Mouse (Mus musculus) ES-E14 (cell line): ENCODE measurements around the gene Rab43. TPM values are rescaled to one million over a fixed set of nuclear protein-coding genes. Genes with fewer than 3 reads are reported as not detected.

Experiments
- DNase-seq: peaks from one replicate; pipeline ENCODE4 v3.0.0-alpha.2; 2013; ENCODE audit warnings: low read depth, low spot score
- H3K27ac ChIP-seq: 2 replicates; pipeline ENCODE4 v1.5.1; 2012; ENCODE audit warnings: low read depth, mild to moderate bottlenecking, low read length, moderate library complexity, mixed read lengths; ENCODE audit not compliant: poor library complexity, insufficient read depth, severe bottlenecking
- H3K36me3 ChIP-seq: 2 replicates; pipeline ENCODE4 v1.6.1; 2012; ENCODE audit warnings: mild to moderate bottlenecking, low read length, moderate library complexity, mixed read lengths; ENCODE audit not compliant: control insufficient read depth, poor library complexity, insufficient read depth, severe bottlenecking
- H3K4me1 ChIP-seq, 2 experiments: fragments of 150-350 bp in 1 of 2; sonication (generic) in 1 of 2; 2 replicates each; pipeline ENCODE4 v1.6.1; 2012; ENCODE audit warnings: low read length in 2 of 2, mild to moderate bottlenecking in 1 of 2, mixed read lengths in 1 of 2; ENCODE audit not compliant: control insufficient read depth in 2 of 2, insufficient read depth in 2 of 2, poor library complexity in 1 of 2
- H3K4me3 ChIP-seq, 2 experiments: fragments of 150-350 bp in 1 of 2; sonication (generic) in 1 of 2; 2 replicates each; pipeline ENCODE4 v1.5.1; 2012; ENCODE audit warnings: low read length in 2 of 2, low read depth in 1 of 2, mild to moderate bottlenecking in 1 of 2, mixed read lengths in 1 of 2; ENCODE audit not compliant: insufficient read depth in 1 of 2, poor library complexity in 1 of 2, severe bottlenecking in 1 of 2
- H3K9ac ChIP-seq: 2 replicates; pipeline ENCODE4 v1.6.1; 2012; ENCODE audit warnings: low read depth, mild to moderate bottlenecking, low read length, mixed read lengths; ENCODE audit not compliant: poor library complexity, insufficient read depth, severe bottlenecking
- H3K9me3 ChIP-seq: fragments of 150-350 bp; sonication (generic); 2 replicates; pipeline ENCODE4 v1.6.1; 2012; ENCODE audit warnings: low read depth, mild to moderate bottlenecking, low read length; ENCODE audit not compliant: control insufficient read depth, insufficient read depth
- CHD2 ChIP-seq: IDR thresholded peaks from 2 replicates; pipeline ENCODE4 v1.6.1; 2014; ENCODE audit warnings: mild to moderate bottlenecking, low read depth, low read length, inconsistent platforms
- HCFC1 ChIP-seq: IDR thresholded peaks from 2 replicates; pipeline ENCODE4 v1.6.1; 2012; ENCODE audit warnings: low read length, inconsistent platforms, borderline replicate concordance; ENCODE audit not compliant: insufficient read depth
- MAFK ChIP-seq: IDR thresholded peaks from 2 replicates; pipeline ENCODE4 v1.6.1; 2014; ENCODE audit warnings: mild to moderate bottlenecking, low read depth, low read length, inconsistent platforms; ENCODE audit not compliant: insufficient read depth
- ZC3H11A ChIP-seq: IDR thresholded peaks from 2 replicates; pipeline ENCODE4 v1.6.1; 2012; ENCODE audit warnings: low read depth, mild to moderate bottlenecking, inconsistent platforms, low read length, borderline replicate concordance
- ZNF384 ChIP-seq: IDR thresholded peaks from 2 replicates; pipeline ENCODE4 v1.6.1; 2012; ENCODE audit warnings: low read depth, low read length, inconsistent platforms
- in situ Hi-C, 2 experiments: fragments of 600-800 bp; cut with MboI; formaldehyde crosslinking; loops; one replicate each; pipeline ENCODE4 v1.15.1; 2025; ENCODE audit warnings: low sequenced_read_pairs in 2 of 2, inconsistent platforms in 1 of 2; ENCODE audit not compliant: unreplicated experiment in 2 of 2
- total RNA-seq: library from RNA; depleted of rRNA; stranded (reverse); fragments of 300-350 nt; gene quantifications from 2 replicates; pipeline ENCODE4 v1.2.3, GENCODE M21; 2012

Rab43 gene
- total RNA-seq, 1 experiment = 2.0 TPM

GRCm38 (mm10) chr6:87810713-87811669 lies 973 bp downstream of the Rab43 start:
- no peak overlapping the region for H3K27ac ChIP-seq
- peak overlapping the region; percentile 82 for H3K9ac ChIP-seq
- H3K9me3 ChIP-seq = no peaks in the 10 kb centered on the region
- peak; percentile 30 for DNase-seq
- peak overlapping the region; percentile 81 to 97 for H3K4me3 ChIP-seq
- no peak for TF ChIP-seq MAFK
- TF ChIP-seq HCFC1 = 0 out of 2 replicates have a peak, but pooled peaks have one; percentile 10
- H3K36me3 ChIP-seq = no peaks in the 10 kb centered on the region
- in situ Hi-C loops = no loop called here
- peaks cover 0 to 2% of the 10 kb centered on the region in 2 experiments; a peak in 1 of 4 replicates for H3K4me1 ChIP-seq

GRCm38 (mm10) chr6:87810311-87810710 lies 1.7 kb downstream of the Rab43 start:
- H3K9ac ChIP-seq = no peak overlapping the region
- no peaks in the 10 kb centered on the region for H3K36me3 ChIP-seq
- in situ Hi-C loops = no loop called here
- TF ChIP-seq HCFC1 = no peak
- no peak for TF ChIP-seq ZNF384
- H3K4me1 ChIP-seq = peaks cover 0 to 2% of the 10 kb centered on the region in 2 experiments; a peak in 1 of 4 replicates
- DNase-seq = no peak
- peak overlapping the region in 1 of 2 experiments; percentile 97; a peak in 2 of 4 replicates for H3K4me3 ChIP-seq
- no peaks in the 10 kb centered on the region for H3K9me3 ChIP-seq
- H3K27ac ChIP-seq = no peak overlapping the region

- in situ Hi-C loops = no loop called here
- Histone ChIP-seq H3K27ac (no peak overlapping the region), H3K4me1 (peaks cover 0 to 2% of the 10 kb centered on the region in 2 experiments; a peak in 1 of 4 replicates), H3K9me3 (no peaks in the 10 kb centered on the region), H3K4me3 (no peak overlapping the region), H3K36me3 (no peaks in the 10 kb centered on the region), H3K9ac (no peak overlapping the region)
- no peak for DNase-seq
- TF ChIP-seq HCFC1 (no peak), ZC3H11A (no peak), ZNF384 (no peak), CHD2 (no peak), MAFK (no peak)
Measured at GRCm38 (mm10) chr6:87809651-87810161, 2.3 kb downstream of the Rab43 start.

GRCm38 (mm10) chr6:87809144-87809543 lies 2.8 kb downstream of the Rab43 start:
- no peak for DNase-seq
- Histone ChIP-seq H3K36me3 (no peaks in the 10 kb centered on the region), H3K9me3 (no peaks in the 10 kb centered on the region), H3K4me1 (peaks cover 0 to 2% of the 10 kb centered on the region in 2 experiments; a peak in 1 of 4 replicates), H3K4me3 (no peak overlapping the region), H3K27ac (no peak overlapping the region), H3K9ac (no peak overlapping the region)
- TF ChIP-seq MAFK (no peak), ZC3H11A (no peak), CHD2 (no peak), HCFC1 (no peak), ZNF384 (no peak)
- in situ Hi-C loops = no loop called here

DNA sequence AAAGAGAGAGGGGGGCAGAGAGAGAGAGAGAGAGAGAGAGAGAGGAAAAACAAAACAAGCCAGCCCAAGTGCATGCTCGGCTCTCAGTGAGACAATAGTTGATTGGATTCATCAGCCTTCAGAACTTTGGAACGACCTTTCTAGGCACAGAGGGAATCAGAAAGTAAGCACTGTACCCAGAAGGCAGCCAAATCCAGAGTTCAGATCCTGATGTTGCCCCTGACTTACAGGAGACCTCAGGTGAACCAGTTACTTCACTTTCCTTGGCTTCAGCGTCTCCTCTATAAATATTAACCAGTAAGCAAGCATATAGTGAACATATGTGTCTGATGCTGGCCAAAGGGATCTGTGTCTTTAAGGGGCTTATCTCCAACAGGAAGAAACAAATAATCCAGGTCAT lies 3.4 kb downstream of the Rab43 start:
- no peaks in the 10 kb centered on the region for H3K36me3 ChIP-seq
- no peak overlapping the region for H3K4me3 ChIP-seq
- H3K9ac ChIP-seq = no peak overlapping the region
- no peak for TF ChIP-seq MAFK
- DNase-seq = no peak
- no peak overlapping the region for H3K27ac ChIP-seq
- H3K4me1 ChIP-seq = peaks cover 0 to 2% of the 10 kb centered on the region in 2 experiments; a peak in 1 of 4 replicates
- in situ Hi-C loops = no loop called here
- no peaks in the 10 kb centered on the region for H3K9me3 ChIP-seq
